Mouse (Mus musculus): ENCODE measurements around the gene Nr4a2.

GRCm38 (mm10) chr2:57113431-57113830 lies 10.4 kb downstream of the Nr4a2 start:
- TF ChIP-seq CTCF (IDR thresholded peaks at IDR 0.05; ENCODE audit: low read depth): no peak
- no peak for TF ChIP-seq EP300 (IDR thresholded peaks at IDR 0.05; ENCODE audit: low read depth)
